Mouse (Mus musculus): ENCODE measurements around the gene Odf3. TPM values are rescaled to one million over a fixed set of nuclear protein-coding genes. Genes with fewer than 3 reads are reported as not detected.

Odf3 gene
- total and polyA plus RNA-seq, 3 experiments, result not detected

DNA sequence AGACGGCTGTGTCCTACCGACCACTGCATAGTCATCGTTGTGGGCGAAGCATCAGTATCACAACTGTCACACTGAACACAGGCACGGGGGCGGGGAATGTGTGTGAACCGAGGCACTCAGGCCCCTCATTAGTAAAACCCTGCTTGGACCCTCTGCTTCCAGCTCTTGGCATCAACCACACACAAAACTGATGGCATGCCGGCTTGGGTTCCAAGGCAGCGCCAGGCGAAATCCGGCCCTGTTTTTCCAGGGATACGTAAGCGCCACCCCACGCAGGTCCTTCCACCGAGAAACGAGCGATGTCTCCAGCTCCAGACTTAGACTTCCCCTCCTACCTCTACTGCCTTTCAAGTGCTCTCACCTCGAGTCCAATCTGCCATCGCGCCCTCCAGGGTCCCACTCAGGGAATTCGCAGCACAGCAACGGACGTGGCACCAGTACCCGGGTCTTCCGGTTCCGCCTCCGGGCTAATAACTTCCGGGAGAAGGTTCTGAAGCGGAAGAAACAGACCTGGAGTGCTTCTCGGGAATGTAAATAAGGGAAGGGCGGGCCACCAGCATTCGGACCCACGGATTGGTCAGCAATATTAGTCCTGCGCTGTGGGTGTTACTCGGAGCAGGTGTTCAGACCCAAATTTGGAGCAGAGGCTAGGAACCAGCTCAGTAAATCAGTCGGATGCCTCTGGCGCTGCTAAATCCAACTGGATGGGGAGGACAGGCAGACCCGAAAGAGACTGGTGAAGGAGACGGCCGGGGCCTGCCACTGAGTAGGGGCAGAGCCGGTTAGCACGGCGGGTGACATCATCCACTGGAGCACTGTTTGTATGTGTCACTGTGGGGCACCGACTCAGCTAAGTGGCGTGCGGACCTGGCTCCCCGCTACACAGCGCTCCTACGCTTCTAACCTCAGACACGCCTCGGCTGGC, 8.5 kb downstream of the Odf3 start, which contains the start of gene Gm45785 (continued):
- TF ChIP-seq ZMIZ1 (IDR thresholded peaks at IDR 0.05; ENCODE audit: low read depth, low read length), result peak; percentile 67; the same call in 1 of the 2 replicates
- TF ChIP-seq CHD1 (IDR thresholded peaks at IDR 0.05; ENCODE audit: low read depth, low read length), result no peak
- no peak for TF ChIP-seq USF2 (conservative IDR thresholded peaks at IDR 0.05; ENCODE audit: low read depth, low read length)
- peak; percentile 91 for TF ChIP-seq HCFC1 (IDR thresholded peaks at IDR 0.05; ENCODE audit: low read depth, low read length)
- peak; percentile 87 for TF ChIP-seq MAX (IDR thresholded peaks at IDR 0.05; ENCODE audit: low read length)
- TF ChIP-seq GABPA (IDR thresholded peaks at IDR 0.05; ENCODE audit: insufficient replicate concordance, low read depth, low read length), result no peak
- peak; percentile 90 for TF ChIP-seq MXI1 (IDR thresholded peaks at IDR 0.05; ENCODE audit: low read depth, low read length)
- TF ChIP-seq EP300 (IDR thresholded peaks at IDR 0.05; ENCODE audit: low read length), result no peak
- TF ChIP-seq JUN (IDR thresholded peaks at IDR 0.05; ENCODE audit: insufficient read depth, low read depth, low read length), result no peak
- no peak for TF ChIP-seq BHLHE40 (IDR thresholded peaks at IDR 0.05; ENCODE audit: low read depth, low read length)
- no peak for TF ChIP-seq JUND (conservative IDR thresholded peaks at IDR 0.05; ENCODE audit: low read depth, low read length)
- TF ChIP-seq MAFK (IDR thresholded peaks at IDR 0.05; ENCODE audit: insufficient replicate concordance, low read length), result peak; percentile 38; the same call in 1 of the 2 replicates

DNA sequence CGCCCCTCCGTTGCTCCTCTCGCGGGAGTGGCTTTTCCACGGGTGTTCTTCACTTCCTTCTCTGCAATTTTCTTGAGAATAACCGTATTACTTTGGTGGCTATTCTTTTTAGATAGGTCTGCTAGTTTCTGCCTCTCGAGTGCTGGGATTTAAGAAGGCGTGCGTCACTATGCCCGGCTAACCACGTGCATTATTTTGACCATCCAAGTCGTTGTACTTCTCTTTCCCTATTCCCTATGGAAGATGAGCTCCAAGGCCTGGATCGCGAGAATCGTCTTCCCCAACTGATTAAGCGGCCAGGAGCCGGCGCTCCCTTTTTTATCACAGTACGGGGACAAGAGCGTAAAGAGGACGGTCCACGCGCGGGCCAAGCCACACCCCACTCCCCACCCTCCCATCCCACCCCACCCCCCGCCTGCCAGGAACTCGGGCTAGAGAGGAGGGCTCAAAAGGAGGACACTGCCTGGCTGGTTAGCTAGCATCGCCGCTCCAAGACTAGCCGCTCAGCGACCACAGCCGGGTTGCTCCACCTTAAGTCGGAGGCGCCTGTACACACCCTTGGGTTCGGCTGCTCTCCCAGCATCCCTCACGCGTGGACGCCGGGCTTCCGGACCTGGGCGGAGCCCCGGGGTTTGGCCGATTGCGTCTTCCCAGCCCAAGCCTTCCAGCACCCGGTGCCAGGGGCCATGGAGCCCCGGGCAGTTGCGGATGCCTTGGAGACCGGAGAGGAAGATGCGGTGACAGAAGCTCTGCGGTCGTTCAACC, 9.4 kb downstream of the Odf3 start, which contains the start of gene Ric8a:
Gene Ric8a (plus strand): TSS at position 173 of the 765 bp plus-strand sequence.
- H3K27me3 ChIP-seq (replicated peaks), result no peaks in the 10 kb centered on the region
- TF ChIP-seq IRF4 (IDR thresholded peaks at IDR 0.05; ENCODE audit: low read depth, low read length) (no peak), CTCF (conservative IDR thresholded peaks at IDR 0.05 in 1 of 2, IDR thresholded peaks at IDR 0.05 in 1 of 2; ENCODE audit: low read depth in 2 of 2, low read length in 2 of 2) (no peak), UBTF (IDR thresholded peaks at IDR 0.05; ENCODE audit: low read depth, low read length) (no peak), TBP (conservative IDR thresholded peaks at IDR 0.05; ENCODE audit: low read depth, low read length) (peak; percentile 54; the same call in 1 of the 2 replicates), NELFE (IDR thresholded peaks at IDR 0.05; ENCODE audit: low read depth, low read length) (peak; percentile 79), PAX5 (IDR thresholded peaks at IDR 0.05; ENCODE audit: low read length) (no peak), KAT2A (IDR thresholded peaks at IDR 0.05; ENCODE audit: insufficient replicate concordance, low read length) (0 out of 2 replicates have a peak, but pooled peaks have one; percentile 16), TCF12 (IDR thresholded peaks at IDR 0.05; ENCODE audit: low read depth, low read length) (peak; percentile 73), MAX (IDR thresholded peaks at IDR 0.05; ENCODE audit: low read length) (peak; percentile 78), ELF1 (IDR thresholded peaks at IDR 0.05; ENCODE audit: low read depth, low read length) (peak; percentile 87), SIN3A (IDR thresholded peaks at IDR 0.05; ENCODE audit: low read length) (peak; percentile 85), ZNF384 (IDR thresholded peaks at IDR 0.05; ENCODE audit: low read depth, low read length) (no peak), JUN (IDR thresholded peaks at IDR 0.05; ENCODE audit: insufficient read depth, low read depth, low read length) (no peak), MYC (IDR thresholded peaks at IDR 0.05; ENCODE audit: low read depth, low read length) (peak; percentile 45; the same call in 1 of the 2 replicates), POLR2A (IDR thresholded peaks at IDR 0.05; ENCODE audit: low read depth, low read length) (peak; percentile 91), MXI1 (IDR thresholded peaks at IDR 0.05; ENCODE audit: low read depth, low read length) (peak; percentile 56; the same call in 1 of the 2 replicates), USF1 (IDR thresholded peaks at IDR 0.05; ENCODE audit: low read depth, low read length) (no peak), MEF2A (IDR thresholded peaks at IDR 0.05; ENCODE audit: borderline replicate concordance, low read depth, low read length) (peak; percentile 59; the same call in 1 of the 2 replicates), GABPA (IDR thresholded peaks at IDR 0.05; ENCODE audit: insufficient replicate concordance, low read depth, low read length) (no peak), SMC3 (IDR thresholded peaks at IDR 0.05; ENCODE audit: low read depth, low read length) (no peak), BHLHE40 (IDR thresholded peaks at IDR 0.05; ENCODE audit: low read depth, low read length) (peak; percentile 27; the same call in 1 of the 2 replicates), RAD21 (IDR thresholded peaks at IDR 0.05; ENCODE audit: low read depth, low read length) (no peak), HCFC1 (IDR thresholded peaks at IDR 0.05; ENCODE audit: low read depth, low read length) (peak; percentile 69), RCOR1 (conservative IDR thresholded peaks at IDR 0.05; ENCODE audit: low read depth, low read length) (no peak), ZKSCAN1 (IDR thresholded peaks at IDR 0.05; ENCODE audit: borderline replicate concordance, low read depth, low read length) (no peak), JUND (conservative IDR thresholded peaks at IDR 0.05; ENCODE audit: low read depth, low read length) (no peak), ZMIZ1 (IDR thresholded peaks at IDR 0.05; ENCODE audit: low read depth, low read length) (peak; percentile 33; the same call in 1 of the 2 replicates), CHD2 (IDR thresholded peaks at IDR 0.05; ENCODE audit: low read length) (no peak)
- H3K4me2 ChIP-seq (ENCODE audit: insufficient read depth, low read depth, poor library complexity, severe bottlenecking), result peak within 1 kb of the TSS; percentile 81
- H3K36me3 ChIP-seq (replicated peaks in 1 of 2; ENCODE audit: control insufficient read depth in 1 of 2, insufficient read depth in 1 of 2, low read length in 1 of 2), result peaks cover 55 to 70% of the 10 kb centered on the region in 2 experiments
- DNase-seq (ENCODE audit: extremely low read depth), result peak; percentile 79
- dilution Hi-C loops (cut with MboI; ENCODE audit: extremely low pct_ligation_motif_present, extremely low pct_unique_long_range_greater_than_20kb, low sequenced_read_pairs) (no loop called here), in situ Hi-C loops (cut with MboI; ENCODE audit: low pct_ligation_motif_present, low pct_unique_long_range_greater_than_20kb, low sequenced_read_pairs) (no loop called here)
- peak within 1 kb of the TSS; percentile 97 for H3K9ac ChIP-seq (ENCODE audit: insufficient read depth, low read depth)
- H3K9me3 ChIP-seq (replicated peaks; ENCODE audit: low read length), result no peaks in the 10 kb centered on the region
- peaks cover 22 to 35% of the 10 kb centered on the region in 2 experiments for H3K4me1 ChIP-seq (ENCODE audit: control insufficient read depth in 1 of 2, insufficient read depth in 2 of 2)
- peaks cover 35% of the 10 kb centered on the region for H3K79me2 ChIP-seq (replicated peaks; ENCODE audit: control insufficient read depth, extremely low read depth, insufficient read depth, poor library complexity, severe bottlenecking)
- peak within 1 kb of the TSS; percentile 78 for H3K27ac ChIP-seq (ENCODE audit: insufficient read depth, low read depth)
- H3K4me3 ChIP-seq (replicated peaks in 1 of 3; ENCODE audit: low read depth in 2 of 3, low read length in 2 of 3, poor library complexity in 1 of 3), result peak within 1 kb of the TSS; percentile 84 to 98 (median 92)
